Mouse (Mus musculus): ENCODE measurements at regions not wholly inside any gene's neighbourhood (a gene's known extent, or its start where the extent isn't known, plus 50 kb on each side); places are given as distances from the start of the nearest gene placed in this dataset.
"Not testable (repeated sequence)": the region's sequence is repeated elsewhere in the genome, so short reads cannot be mapped to it uniquely, and the experiment has no call there.

DNA sequence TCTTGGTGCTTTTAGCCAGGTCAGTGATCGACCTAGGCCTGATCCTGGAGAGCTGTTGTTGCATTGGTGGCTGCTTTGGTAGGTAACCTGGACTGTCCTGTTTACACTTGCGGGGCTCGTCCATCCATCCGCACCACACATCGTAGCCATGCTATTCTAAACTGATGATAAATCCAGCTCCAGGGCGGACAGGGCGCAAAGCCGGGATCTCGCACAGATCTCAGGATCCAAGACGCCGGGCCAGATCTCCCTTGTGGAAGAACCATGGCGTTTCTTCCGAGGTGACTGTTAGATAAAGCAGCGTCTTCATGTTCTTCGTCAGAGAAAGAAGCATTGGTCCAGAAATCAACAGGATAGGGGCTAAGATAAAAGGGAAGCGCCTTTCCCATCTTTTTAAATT is 115.6 kb downstream of the Sec16b start:
- DNase-seq, result not testable (repeated sequence)

DNA sequence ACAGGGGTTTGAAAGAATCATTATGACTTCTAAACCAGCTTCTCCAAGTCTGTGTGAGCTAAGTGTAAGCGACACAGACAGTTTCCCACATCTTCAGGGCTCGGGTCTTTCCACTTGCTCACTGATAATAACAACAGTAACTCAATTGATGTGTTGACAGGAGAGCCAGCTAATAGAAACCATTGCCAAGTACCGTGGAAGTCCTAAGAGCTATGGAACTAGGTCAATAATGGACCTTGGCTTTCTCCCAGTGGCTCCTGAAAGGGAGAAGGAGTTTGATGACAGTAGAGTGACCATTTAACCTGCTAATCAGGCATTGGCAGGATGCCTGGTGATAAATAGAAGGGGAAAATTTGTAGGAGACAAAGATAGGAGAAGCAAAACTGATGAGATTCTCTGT is 126.1 kb downstream of the Sec16b start:
- DNase-seq, result no peak

DNA sequence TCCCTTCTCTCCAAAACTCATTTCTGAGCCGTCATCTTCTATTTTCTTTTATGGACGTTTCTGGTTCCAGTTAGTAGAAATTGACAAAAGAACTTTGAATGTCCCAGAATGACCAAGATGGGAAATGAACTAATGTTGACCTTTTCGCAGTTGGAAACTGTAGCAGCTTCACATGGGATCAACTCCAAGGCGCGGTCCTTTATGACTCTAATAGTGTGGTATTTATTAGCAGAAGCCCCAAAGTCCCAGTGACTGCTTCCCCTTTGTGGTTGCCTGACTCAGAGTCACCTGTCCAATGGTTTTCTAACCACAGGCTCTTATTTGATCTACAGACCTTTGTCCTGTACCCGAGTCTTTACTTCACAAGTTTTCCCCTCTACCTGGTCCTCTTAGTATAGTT is 126.9 kb downstream of the Sec16b start:
- DNase-seq, result no peak

DNA sequence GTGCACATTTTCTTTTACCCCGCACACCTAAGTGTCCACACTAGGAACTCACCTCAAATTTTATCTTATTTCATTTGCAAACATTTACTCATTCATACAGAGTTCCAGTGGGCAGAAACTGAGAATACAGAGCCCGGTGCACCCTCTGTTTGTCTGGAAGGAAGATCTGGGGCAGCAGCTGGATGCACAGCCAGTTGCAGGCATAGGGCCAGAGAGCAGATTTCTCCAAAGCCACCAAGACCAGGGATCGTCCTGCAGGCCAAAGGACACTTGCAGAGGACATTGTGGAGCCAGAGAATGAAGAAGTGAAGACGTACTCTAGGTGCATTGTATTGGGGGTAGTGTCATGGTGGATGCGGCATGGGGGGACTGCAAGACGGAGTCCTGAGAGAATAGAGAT is 129.2 kb downstream of the Sec16b start:
- no peak for DNase-seq

DNA sequence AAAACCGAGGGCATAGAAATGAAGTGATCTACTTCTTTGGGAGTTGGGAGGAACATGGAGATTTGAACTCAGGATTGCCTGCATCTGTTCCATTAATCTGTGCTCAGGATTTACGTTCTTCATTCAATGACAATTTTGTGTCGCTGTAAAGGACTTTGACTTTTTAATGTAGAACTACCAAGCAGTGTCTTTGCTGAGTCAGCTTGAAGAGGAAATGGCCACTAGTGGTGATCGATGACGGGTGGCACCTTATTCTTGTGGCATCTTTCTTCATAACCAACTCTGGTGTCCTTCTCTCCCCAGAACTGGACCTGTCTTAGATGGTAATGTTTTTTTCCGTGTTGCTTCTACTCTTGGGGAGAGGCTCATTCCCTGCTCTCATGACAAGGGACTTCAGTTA is 137.0 kb downstream of the Sec16b start:
- DNase-seq, result no peak

DNA sequence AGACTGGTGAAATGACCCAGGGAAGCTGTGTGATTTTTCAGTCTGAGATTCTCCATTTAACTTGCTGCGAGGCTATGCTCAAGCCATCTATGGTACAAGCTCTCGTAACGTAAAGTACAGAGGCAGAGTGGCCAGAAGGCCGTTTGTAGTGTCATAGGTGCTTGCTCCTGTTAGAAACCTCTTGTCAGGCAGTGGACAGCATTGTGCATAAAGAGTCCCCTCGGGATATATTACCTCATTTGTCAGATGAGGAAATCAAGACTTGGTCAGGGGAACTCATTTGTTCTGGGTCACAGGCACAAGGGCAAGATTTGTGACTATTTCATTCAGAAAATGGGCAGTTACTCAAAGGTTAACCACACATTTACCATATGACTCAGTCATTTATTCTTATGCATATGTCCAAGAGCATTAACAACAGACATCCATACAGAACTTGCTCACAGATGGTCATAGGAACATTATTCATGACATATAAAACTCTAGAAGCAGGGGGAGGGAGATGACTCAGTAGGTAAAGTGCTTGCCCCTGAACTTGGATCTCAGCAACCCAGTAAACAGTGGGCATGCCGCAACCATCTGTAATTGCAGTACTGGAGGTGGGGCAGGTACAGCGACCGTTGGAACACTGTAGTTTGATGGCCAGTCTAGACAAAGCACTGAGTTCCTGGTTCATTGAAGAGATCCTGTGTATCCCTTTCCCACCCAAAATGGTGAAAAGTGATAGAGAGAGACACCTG is 139.3 kb downstream of the Sec16b start:
- DNase-seq, result no peak

DNA sequence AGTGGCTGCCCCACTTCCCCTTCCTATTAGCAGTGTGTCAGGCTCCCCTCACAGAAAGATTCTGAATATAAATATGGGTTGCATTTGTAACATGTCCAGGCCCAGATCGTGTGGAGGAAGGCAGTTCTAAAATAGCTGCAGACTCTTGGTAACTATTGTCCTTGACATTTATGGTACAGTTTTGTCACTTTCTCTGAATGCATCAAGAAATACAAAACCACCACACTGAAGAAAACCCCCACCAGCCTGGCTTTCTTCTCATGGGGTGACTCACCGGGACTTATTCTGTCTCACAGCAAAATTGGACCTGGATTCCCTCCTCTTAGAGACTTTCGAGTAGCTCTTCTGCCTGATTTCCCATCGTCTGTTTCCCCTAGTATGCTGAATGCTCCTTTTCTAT is 148.9 kb downstream of the Sec16b start:
- no peak for DNase-seq

DNA sequence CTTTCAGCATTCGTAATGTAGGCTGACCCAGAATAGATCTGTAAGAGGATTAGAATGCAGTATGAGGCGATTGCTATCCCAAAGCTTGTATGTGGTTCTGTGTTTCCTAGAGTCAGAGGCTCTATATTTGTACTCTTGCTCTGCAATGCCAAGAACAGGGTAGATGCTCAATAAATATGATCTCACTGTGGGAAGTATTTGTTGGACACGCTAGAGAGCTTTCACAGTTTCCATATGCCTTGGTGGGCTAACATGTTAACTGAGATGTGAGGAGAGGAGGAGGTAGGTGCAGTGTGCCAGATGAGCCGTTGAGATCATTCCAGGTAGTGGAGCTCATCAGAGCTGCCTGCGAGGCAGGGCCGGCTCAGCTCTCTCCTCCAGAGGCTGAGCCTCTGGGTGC is 163.1 kb downstream of the Sec16b start:
- no peak for DNase-seq

DNA sequence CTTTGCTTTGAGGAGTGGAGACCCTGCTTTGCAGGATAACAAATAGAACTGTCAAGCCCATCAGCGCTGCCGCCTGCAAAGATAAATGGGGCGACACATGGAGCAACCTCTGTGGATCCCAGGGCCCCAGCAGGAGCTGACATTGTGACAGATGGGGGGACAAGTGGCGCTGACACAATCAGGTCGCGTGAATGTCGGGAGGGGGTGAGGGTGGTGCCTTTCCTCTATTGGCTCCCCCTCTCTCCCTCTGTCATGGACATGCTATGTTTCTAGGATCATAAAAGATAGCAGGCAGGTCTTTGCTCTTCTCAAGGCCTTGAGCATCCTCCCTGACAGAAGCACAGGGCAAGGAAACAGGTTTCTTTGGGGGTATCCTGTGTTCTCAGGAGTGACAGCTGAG is 177.8 kb downstream of the Sec16b start:
- no peak for DNase-seq

DNA sequence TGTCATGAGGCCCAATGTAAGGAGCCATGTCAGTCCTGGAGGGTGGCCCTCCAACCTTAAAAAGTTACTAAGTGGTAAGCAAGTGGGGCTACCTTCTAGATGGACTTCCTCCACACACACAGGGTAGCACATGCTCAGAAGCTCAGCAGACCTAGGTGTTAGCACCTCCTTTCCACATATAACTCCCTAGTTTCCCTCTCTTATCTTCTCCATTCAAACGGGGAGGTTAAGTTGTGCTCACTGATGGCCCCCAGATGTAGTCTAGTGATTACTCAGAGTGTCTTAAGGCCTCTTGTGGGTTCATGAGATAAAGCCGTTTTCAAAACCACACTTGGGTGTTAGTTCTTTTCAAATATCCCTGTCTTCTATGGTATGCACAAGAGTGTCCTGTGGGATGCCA is 188.7 kb downstream of the Sec16b start:
- DNase-seq, result no peak

DNA sequence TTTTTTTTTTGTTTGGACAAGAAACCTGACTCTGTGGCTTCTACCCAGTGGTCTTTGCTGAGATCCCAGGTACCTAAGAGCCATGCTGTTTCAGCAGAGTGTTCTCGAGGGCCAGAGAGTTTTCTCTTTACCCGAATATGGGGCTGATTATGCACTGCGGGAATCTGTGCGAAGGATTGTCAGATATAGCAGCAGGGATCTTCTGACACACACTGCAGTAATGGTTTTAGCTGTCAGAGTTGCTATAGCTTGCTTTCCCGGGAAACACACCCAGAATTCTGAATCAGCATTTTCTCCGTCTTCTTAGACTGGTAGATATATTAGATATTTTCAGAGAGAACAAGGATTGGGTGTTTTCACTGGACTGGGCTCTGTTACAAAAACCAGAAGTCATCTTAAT is 197.1 kb downstream of the Sec16b start:
- no peak for DNase-seq

DNA sequence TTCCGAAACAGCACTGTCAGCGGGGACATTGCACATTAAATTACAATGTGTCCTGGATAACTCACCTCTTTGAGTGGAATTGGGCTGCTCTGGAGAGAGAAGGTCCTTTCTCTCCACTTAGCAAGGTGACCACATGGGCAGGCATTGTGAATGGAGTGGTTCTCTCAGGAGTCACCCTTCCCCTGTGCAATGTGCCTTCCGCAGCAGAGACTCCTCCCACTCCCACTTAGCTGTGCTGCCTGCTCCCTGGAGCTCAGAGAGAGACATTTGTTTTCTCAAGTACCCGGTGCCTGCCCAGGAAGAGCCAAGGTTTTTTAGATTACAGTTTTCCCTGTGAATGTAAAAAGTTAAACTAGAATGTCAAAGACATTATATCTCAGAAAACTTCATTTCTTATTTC is 198.8 kb downstream of the Sec16b start:
- no peak for DNase-seq

DNA sequence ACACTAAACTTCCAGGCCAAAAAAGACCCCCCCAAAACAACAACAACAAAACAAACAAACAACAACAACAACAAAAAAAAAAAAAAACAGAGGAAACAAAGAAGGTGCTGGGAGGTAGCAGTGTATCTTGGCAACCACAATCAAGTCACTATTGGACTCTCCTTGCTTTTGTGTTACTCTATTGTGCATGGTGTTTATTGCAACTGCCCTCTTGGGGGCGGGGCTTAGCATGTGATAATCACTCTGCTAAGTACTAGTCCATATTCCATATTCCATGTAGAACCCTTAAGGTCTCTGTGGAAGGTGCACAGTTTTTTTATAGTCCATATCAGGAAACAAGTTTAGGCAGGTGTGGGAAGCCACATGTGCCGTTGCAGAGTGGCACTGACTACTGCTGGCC is 200.7 kb downstream of the Sec16b start:
- DNase-seq, result no peak

DNA sequence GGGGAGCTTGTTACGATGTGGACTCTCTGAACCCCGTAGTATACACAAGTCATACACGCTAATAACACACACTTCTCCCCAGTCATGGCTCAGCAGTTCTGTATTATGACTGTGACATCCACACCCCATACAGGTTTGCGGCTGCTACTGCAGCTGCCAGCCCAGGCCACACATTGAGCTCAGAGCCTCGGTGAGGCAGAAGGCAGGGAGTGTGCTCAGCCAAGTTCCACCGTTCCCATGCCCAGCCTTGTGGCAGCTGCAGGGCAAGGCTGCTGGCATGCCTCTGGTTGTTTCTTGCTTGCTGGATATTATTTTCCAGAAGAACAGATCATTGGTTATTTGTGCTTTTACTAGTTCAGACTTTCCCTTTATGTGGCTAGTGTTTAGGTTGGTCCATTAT is 202.6 kb downstream of the Sec16b start:
- DNase-seq, result no peak

DNA sequence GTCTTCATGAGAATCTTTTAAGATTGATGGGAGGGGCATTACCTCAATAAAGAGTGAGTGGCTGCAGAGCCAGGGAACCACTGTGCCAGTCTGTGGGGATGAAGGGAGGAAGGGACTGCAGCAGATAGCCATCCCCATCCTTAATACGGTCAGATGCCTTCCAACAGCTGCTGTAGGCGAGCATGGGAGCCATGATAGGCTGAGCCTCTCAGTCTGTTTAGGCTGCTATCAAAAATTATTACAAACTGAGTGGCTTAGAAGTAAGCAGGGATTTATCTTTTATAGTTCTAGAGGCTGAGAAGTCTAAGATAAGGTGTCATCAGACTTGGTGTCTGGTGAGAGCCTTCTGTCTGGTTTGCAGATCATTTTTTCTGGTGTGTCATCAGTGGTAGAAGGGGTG is 204.3 kb downstream of the Sec16b start:
- DNase-seq, result no peak

DNA sequence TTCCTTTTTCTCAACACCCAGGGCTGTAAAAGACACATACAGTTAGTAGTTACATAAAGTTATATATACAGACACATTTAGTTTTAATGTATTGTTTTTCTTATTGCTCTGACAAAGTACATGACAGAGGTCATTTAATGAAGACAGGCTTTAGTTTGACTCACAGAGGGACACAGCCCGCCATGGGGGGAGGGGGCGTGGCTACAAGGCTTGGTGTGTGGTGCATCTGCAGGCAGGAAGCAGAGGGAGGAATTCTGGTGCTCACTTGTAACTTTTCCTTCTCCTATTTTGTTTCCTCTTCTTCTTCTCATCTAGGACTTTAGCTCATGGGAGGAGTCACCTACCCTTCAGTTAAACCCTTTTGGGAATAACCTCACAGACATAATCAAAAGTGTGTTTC is 206.0 kb downstream of the Sec16b start:
- no peak for DNase-seq

DNA sequence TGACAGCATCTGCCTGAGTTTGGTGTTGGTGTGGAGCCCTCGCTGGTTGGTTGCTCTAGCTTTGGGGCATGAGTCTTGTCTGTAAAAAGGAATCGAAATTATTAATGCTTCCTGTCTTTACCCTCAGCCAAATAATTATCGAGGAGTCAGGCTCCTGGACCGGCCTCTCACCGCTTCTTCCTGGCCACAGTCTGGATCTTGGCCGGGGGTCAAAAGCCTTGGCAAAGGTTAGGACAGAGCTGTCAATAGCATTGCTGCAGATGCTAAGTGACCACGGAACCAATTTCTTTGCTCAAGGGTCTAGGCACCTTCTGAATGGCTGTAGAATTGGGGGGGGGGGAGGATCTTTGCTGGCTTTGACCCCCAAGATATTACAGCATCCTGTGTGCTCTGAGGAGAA is 207.3 kb downstream of the Sec16b start:
- no peak for DNase-seq

DNA sequence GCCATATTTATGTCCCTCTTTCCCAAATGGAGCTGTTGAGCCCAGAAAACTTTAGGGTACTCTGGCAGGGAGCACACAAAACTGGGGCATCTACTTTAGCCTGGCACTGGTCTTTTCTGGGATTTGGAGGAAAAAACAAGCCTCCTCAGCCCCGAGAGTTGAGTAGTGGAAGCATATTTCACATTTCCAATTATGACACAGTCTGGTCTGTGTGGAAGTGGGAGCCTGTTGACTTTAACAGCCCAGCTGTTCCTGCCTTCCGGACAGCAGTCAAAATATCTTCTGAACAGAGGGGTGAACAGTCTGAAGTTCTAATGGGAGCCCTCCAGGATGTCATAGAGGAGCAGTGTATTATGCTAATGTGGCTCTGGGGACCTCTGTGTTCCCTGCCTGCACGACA is 209.1 kb downstream of the Sec16b start:
- DNase-seq, result no peak

DNA sequence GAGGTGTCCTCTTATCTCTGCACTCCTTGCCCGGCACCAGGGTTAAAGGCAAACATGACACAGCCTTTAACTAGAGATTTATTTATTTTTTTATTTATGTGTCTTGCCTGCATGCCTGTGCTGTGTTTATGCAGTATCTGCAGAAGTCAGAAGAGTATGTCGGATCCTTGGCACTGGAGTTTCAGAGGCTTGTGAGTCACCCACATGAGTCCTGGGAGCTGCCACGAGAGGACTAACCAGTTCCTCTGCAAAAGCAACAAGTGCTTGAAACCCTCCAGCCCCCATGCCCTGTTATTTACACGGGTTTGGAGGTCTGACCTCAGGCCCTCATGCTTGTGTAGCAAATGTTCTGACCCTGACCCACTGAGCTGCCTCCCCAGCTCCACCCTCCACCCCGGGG is 210.6 kb downstream of the Sec16b start:
- no peak for DNase-seq

DNA sequence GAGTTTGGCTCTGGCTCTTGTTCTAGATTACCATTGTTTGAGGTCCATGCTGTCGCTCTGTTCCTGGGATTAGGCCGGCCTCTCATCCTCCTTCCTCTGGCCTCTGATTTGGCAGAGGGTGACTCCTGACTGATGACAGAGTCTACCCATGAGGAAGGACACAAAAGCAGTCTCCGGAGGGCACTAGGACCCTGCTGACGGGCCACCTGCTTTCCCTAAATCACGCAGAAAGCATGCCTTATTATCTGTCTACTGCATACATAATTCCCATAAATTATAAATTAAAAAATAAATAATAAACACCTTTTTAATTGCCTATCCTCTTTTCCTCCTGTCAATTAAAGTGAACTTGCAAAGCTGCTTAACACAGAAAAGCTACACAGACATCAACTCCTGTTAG is 215.4 kb downstream of the Sec16b start:
- no peak for DNase-seq

DNA sequence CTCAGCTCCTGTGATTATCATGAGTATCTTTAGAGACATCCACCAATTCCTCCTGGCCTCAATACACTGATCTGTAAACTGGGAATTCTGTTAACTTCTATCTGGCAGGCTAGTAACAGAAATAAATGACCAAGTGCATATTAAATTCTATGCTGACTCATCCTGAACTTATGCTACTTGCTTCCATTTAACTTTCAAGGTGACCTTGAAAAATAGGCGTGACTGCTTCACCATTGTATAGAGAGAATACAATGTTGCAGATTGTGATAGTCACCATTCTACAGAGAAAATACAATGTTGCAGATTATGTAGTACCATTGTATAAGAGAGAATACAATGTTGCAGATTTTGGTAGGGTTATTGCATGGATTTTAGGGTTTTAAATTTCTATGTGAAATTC is 224.6 kb downstream of the Sec16b start:
- no peak for DNase-seq

DNA sequence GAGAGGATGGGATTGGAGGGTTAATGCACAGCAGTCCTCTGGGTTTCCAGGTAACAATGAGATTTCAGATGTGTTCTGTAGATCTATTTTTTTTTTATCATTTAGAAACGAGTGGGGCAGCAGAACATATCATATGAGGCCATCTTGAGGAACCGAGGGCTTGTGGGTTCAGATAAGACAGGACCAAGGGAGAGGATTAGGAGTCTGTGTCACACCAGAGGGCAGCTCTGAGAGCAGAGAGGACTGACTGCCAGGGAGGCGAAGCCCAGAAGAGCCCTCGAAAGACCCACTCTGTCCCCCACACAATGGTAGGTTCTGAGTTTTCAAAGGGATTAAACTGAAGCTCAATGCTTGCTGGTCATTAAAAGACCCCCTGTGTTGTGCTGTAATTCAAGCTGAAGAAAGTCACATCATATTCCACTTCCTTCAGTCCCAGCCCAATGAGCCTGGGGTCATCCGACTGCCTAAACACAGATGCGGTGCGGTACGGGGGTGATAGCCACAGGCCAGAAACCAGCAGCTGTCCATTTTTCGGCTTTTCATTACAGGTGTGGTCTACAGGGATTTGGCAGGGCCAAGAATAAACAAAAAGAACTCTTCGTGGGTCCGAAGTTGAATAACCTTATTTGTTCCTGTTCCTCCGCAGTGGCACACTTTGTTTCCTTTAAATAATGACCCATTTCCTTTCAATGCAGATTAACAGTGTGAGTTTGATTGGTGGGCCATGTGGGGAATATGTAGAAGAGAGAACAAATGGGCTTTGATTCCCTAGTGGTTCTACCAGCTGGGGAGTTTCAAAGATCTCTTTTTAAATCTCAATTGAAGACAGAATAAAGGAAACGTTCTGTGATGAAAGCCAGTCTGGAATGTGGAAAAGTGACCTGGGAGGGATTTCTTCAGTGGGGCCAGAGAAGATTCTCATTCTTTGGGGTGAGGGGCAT is 234.5 kb downstream of the Sec16b start:
- no peak for DNase-seq

DNA sequence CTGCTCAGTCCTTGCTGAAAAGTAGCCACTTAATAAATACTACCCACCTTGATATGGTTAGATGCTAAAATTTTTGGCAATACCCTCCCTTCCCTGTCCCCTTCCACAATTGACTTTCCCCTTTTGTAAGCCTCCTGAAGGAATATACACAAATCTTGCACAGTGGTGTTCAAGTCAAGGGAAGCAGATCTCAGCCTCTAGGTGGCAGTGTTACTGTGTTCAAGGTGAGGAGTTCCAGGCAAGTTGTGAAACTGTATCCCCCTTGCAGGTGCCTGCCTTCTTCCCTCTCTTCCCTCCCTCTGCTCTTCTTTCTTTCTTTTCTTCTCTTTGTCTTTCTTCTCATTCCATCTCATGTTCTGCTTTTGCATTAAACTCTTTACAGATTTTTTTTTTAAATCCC is 239.1 kb downstream of the Sec16b start:
- peak; percentile 54 for DNase-seq

DNA sequence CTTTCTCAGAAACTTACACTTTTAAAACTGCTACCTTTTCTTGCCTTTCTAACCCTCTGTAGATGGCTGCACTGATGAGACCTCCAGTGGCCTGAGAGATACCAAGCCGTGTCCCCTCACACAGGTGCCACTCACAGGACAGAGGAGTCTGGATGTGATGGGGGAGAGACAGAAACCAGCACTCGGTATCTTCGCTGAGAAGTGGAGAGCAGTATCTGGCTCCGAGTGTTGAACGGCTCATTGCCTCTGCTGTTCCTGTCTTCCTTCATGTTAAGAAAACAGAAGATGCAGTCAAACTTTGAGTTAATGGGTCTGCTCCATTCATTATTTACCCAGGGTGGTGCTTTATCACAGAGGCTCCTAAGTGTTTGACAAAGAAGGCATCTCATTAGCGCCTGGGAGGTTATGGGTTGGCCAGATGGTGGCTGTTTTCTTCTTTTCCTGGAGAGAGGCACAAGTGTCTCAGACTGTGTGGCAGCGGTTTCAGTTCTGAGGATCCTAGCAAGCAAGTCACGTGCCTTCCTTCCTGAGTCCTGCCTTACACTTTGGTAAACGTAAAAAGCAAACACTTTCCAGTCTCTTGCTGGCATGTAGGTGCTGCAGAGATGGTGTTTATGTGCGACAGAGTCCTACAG is 248.6 kb downstream of the Sec16b start:
- DNase-seq, result no peak
